Mouse (Mus musculus) telencephalon, adult 2 months (tissue): Measurements from ENCODE around the gene Gm609.
"Not testable (repeated sequence)": the region's sequence is repeated elsewhere in the genome, so short reads cannot be mapped to it uniquely, and the experiment has no call there.

Experiments
- DNase-seq: peaks from one replicate; pipeline ENCODE4 v3.0.0-alpha.2; 2011; ENCODE audit warnings: low read depth, low spot score

The Gm609 gene

DNA sequence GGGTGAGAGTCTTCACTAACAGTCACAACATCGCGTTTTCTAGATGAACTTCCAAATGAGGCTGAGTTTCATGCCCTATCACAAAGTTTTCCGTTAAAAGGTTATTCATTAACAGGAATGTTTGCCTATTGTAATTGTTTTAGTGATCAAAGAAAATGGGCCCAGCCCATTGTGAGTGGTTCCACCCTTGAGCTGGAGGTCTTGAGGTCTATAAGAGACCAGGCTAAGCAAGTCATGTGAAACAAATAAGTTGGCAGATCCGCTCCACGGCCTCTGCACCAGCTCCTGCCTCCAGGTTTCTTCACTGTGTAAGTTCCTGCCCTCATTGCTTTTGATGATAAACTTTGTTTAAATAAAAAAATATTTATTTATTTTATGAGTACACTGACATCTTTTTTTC, at the start of gene Gm609:
Gm609 (minus strand) TSS at position 43 of the 400 bp plus-strand sequence.
- no peak for DNase-seq

GRCm38 (mm10) chr16:45542108-45542507, 49.3 kb upstream of the Gm609 start:
- no peak for DNase-seq

- DNase-seq, result not testable (repeated sequence)
These were observed 45.6 kb upstream of the Gm609 start for GRCm38 (mm10) chr16:45538342-45538741.

DNA sequence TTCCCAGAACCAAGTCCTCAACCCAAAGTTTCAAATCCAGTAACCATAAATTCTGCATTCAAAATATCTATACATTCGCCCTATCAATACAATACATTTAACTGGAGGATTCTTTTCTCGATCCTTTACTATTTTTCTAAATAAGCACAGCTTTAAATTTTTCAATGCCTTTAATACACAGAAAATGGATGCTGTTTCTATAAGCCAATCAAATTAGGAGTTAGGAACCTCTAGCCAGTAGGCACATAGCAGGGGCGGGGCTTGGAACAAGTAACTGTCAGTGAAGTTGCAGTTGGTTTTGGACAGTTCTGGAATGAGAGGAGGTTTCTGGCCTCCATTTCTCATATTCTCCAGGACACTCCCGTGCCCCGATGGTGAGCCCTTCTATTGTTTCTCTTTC, 42.2 kb upstream of the Gm609 start, which contains the start of gene Slc9c1:
Slc9c1 (plus strand) TSS at position 301 of the 400 bp plus-strand sequence.
- DNase-seq, result no peak

DNA sequence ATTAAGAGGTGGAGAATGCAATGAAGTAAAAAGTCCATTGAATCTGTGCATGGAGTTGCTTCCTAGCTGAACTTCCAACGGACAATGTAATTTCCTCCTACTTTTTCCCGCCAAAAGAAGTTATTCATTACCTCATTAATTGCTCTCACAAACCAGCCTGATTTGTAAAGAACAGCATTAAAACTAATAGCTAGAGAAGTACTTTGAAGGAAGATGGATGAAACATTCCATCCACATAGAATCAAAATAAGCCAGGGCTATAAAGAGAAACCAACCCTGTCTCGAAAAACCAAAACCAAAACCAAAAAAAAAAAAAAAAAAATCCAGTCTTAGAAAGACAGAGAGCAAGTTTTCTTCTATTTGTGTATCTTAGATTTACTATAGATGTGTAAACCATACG, 39.2 kb upstream of the Gm609 start, which contains the start of gene Gm17783:
Gm17783 (minus strand) TSS at position 101 of the 400 bp plus-strand sequence.
- no peak for DNase-seq

DNA sequence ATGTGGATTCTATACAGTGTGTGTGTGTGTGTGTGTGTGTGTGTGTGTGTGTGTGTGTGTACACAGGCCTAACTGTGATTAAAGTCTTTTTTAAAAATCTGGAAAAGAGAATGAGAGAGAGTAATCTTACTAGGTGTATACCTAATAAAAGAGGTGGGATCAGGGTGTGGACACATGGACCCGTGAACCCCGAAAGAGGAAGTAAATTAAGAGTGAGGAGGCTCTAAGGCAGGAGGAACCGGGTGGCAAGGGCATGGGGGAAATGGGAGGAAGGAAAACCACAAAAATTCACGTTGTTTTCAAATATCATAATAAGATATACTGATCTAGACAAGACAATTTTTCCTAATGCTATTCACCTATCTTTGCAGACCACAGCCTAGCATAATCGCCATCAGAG, 32.8 kb upstream of the Gm609 start:
- DNase-seq, result no peak

GRCm38 (mm10) chr16:45495326-45495725, 2.6 kb upstream of the Gm609 start:
- no peak for DNase-seq

DNA sequence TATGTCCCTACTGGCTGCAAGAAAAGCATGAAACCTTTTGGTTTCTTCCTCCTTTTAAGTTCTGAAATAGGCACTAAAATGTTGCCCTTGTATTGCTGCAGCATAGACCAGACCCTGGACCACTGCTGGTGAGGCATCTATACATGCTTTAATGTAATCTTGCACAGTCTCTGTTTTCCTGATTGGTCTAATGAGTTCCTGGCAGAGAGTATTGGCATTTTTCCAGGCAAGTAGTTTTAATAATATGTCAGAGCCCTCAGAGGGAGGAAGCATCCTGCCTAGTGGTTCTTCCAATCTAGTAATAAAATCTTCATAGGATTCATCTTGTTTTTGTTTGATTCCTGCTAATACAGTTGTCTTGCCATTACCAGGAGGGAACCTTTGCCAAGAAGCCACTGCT, 15.8 kb downstream of the Gm609 start:
- no peak for DNase-seq

DNA sequence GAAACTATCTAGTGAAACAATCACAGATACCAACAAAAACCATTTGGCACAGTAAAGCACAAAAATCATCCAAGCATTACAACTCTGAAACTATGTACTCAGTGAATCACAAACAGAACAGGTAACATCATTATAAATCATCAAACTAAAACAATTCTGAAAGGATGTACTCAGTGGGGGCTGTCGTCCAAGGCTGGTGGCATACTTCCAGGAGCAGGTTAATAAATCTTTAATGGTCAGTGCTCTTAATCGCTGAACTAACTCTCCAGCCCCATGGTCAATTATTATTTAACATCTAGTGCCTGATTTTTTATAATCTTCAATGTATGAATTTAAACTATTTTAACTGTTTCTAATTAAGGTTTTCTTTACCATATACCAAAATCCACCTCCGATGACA, 20.9 kb downstream of the Gm609 start:
- DNase-seq, result not testable (repeated sequence)

DNA sequence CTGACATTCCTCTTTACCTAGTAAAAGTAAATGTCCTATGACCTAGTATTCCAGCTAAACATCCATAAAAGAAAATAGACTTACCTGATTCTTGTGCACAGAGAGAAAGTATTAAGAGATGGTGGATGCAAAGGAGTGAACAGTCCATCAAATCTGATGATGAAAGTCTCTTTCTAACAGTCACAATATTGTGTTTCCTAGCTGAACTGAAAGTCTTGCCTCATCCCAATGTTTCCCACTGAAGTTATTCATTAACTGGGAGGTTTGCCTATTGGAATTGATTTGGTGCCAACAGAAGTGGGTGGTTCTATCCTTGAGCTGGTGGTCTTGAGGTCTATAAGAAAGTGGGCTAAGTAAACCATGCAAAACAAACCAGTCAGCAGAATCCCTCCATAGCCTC, 38.0 kb downstream of the Gm609 start:
- DNase-seq, result no peak

DNA sequence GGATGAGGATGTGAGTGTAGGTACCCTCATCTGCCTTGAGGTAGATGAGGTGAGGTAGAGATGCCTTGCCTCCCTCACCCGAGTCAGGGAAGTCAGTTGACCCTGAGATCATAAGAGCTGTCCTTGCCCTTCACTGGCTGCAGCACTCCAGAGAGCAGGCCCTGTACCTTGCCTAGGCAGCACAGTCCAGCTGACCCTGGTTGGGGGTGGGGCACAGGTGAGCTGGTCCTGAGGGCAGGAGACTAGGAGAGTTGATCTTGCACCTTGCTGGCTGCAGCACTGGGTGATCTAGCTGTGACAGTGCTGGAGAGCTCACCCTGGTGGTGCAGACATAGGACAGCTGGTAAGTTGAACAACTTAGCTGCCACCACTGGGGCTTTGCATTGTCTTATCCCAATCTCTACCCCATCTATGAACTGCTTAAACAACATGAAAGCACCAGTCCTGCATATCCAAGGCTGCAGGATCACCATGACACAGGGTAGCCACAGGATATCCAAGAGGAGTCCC, 55.5 kb downstream of the Gm609 start:
- no peak for DNase-seq

DNA sequence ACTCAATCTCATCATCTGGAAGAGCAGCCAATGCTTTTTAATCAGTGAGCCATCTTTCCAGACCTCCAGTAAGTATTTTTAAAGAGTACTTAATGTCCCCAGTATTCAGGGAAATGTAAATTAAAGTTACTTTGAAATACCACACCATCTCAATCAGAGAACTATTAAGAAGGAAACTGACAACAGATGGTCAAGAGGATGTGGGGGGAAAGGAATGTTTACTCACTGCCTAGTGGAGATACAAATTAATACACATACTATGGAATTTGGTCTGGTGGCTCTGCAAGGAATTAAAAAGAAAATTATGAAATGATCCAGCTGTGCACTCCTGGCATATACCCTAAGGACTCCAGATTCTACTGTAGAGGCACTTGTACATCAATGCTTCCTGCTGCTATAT, 57.2 kb downstream of the Gm609 start:
- no peak for DNase-seq

DNA sequence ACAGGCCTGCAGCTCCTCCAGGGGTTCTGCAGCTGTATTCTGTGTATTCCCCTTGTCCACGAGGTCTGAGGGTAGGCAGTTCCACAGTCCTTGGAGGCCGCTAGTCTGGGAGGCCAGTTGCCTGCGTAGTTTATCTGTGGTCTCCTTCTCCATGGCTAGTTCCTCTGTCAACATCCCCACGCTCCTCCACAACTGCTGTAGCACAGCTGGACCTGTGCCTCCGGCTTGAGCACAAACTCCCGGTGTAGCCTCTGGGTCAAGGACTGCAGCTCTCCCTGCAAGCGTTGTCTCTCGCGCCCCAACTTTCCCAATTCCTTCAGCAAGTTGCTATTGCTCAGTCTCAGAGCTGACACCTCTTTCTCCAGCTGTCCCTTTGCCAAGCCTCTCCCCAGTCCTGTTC, 65.1 kb downstream of the Gm609 start:
- no peak for DNase-seq

- no peak for DNase-seq
These were observed 79.3 kb downstream of the Gm609 start for GRCm38 (mm10) chr16:45413497-45413896.

GRCm38 (mm10) chr16:45409064-45409446, 83.7 kb downstream of the Gm609 start:
- DNase-seq, result not testable (repeated sequence)

- DNase-seq, result peak; percentile 61
These were observed 84.2 kb downstream of the Gm609 start, which contains the start of gene Cd200 for GRCm38 (mm10) chr16:45408425-45409063. Cd200 (minus strand) TSS chr16:45409053.

DNA sequence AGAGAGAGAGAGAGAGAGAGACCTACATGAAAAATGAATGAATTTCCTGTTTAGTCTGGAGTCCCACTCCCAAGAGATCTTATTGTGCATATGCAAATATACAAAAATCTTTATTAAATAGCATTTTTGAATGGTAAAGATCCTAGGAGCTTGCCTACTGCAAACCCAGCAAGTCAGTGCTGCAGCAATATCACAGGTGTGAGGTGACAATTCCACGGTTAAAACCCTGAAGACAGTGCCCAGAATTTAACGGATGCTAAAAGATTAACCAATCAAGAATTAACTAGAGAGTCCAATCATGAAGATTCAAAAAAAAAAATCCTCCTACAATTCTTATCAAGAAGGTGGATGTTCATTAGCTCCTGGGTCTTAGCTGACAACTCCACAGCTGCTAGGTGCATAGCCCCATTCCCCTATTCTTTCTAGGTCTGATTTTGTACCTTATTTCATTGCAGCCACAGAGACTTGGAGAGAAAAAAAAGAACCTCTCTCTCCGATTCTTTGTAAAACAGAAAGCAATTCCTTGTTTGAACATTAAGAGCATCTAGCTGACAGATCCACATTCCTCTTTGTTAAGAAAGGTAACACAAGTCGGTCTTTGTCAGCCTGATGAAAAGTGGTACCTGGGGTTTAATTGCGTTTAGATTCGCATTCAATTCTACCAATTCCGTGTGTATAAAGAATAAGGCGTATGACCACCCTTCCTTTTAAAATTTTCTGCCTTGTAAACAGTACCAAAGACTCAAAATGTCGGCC, 84.9 kb downstream of the Gm609 start:
- DNase-seq, result peak; percentile 22

DNA sequence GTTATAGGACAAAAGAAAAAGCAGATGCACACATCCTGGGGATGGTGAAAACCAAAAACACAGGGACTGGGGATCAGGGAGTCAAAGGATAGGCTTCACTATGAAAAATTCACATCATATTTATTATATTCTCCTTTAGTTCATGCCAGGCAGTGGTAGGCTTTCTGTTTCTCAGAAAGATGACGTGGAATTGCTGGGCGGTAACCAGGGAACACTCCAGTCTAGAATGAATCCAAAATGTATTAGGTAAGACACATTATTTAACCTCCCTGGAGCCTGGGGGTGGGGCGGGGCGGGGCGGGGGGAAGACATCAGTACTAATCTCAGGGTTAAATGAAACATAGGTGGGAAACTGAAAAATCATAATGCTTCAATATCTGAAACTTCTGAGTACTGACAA, 85.7 kb downstream of the Gm609 start:
- no peak for DNase-seq

GRCm38 (mm10) chr16:45402951-45403350, 89.8 kb downstream of the Gm609 start:
- DNase-seq, result no peak

GRCm38 (mm10) chr16:45402036-45402435, 90.7 kb downstream of the Gm609 start:
- no peak for DNase-seq

DNA sequence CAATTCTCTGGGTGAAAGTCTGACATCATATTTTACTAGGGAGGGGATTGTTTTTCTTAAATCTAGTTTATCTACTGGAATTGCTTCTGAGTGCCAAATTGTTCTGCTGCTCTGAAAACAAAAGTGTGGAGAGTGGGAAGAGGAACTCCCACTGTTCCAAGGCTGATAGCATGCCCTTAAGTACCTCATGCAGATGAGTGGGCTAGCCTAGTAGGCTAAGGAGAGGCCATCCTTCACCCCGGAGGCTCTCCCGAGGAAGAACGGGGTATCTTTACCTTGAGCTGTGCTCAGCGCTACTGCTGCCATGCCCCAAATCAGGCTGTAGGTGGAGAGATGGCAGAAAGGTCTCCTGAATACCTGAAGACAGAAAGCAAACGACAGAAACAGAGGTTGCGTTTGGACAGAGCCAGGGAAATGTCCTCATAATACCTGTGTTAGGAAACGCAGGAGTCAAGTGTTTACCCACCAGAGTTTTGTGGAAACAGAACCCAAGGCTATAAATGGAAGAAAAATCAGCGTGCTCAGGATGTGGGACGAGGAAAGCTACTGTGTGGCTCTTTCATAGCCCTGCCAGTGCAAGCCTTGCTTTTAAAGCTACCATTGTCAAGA, 92.7 kb downstream of the Gm609 start:
- peak; percentile 34 for DNase-seq

GRCm38 (mm10) chr16:45399411-45399810, 93.4 kb downstream of the Gm609 start:
- no peak for DNase-seq
